Mouse (Mus musculus) CH12.LX (cell line): ENCODE measurements around the gene Gm45623. TPM values are rescaled to one million over a fixed set of nuclear protein-coding genes. Genes with fewer than 3 reads are reported as not detected.

Source experiments
- DNase-seq: peaks from one replicate; pipeline ENCODE4 v3.0.0-alpha.2; 2013; ENCODE audit errors: extremely low read depth
- H3K27ac ChIP-seq: 2 replicates; pipeline ENCODE4 v1.5.1; 2012; ENCODE audit warnings: low read depth, mild to moderate bottlenecking, control low read depth, moderate library complexity; ENCODE audit not compliant: insufficient read depth
- H3K27me3 ChIP-seq: replicated peaks from 2 replicates; pipeline ENCODE3; 2012; ENCODE audit warnings: inconsistent platforms
- H3K36me3 ChIP-seq, 2 experiments: replicated peaks in 1 of 2; 2 replicates each; pipeline versions ENCODE3 to v1.6.1; 2012; ENCODE audit warnings: inconsistent platforms in 1 of 2, low read length in 1 of 2, mild to moderate bottlenecking in 1 of 2, mixed read lengths in 1 of 2, moderate library complexity in 1 of 2; ENCODE audit not compliant: control insufficient read depth in 1 of 2, insufficient read depth in 1 of 2
- H3K4me1 ChIP-seq, 2 experiments: 2 replicates each; pipeline ENCODE4 v1.6.1; 2012; ENCODE audit warnings: inconsistent platforms in 1 of 2, moderate library complexity in 1 of 2; ENCODE audit not compliant: insufficient read depth in 2 of 2, control insufficient read depth in 1 of 2
- H3K4me2 ChIP-seq: 2 replicates; pipeline ENCODE4 v1.6.1; 2012; ENCODE audit warnings: low read depth, mild to moderate bottlenecking, control low read depth; ENCODE audit not compliant: poor library complexity, insufficient read depth, severe bottlenecking
- H3K4me3 ChIP-seq, 3 experiments: fragments of 150-350 bp in 1 of 3; sonication (generic) in 1 of 3; replicated peaks in 1 of 3; 2 replicates each; pipeline versions ENCODE3 to v1.5.1; 2011 to 2012; ENCODE audit warnings: low read depth in 2 of 3, low read length in 2 of 3, mild to moderate bottlenecking in 2 of 3, moderate library complexity in 2 of 3, control low read depth in 1 of 3, improper control_type of control experiment in 1 of 3, inconsistent platforms in 1 of 3, mixed read lengths in 1 of 3; ENCODE audit not compliant: poor library complexity in 1 of 3
- H3K79me2 ChIP-seq: replicated peaks from 2 replicates; pipeline ENCODE4 v1.6.1; 2012; ENCODE audit warnings: mild to moderate bottlenecking, moderate library complexity; ENCODE audit not compliant: control insufficient read depth, poor library complexity, insufficient read depth, severe bottlenecking; ENCODE audit errors: extremely low read depth
- H3K9ac ChIP-seq: 2 replicates; pipeline ENCODE4 v1.6.1; 2012; ENCODE audit warnings: low read depth, mild to moderate bottlenecking, control low read depth, moderate library complexity; ENCODE audit not compliant: insufficient read depth
- H3K9me3 ChIP-seq: replicated peaks from 2 replicates; pipeline ENCODE3; 2012; ENCODE audit warnings: low read length, inconsistent platforms, mixed read lengths
- BHLHE40 ChIP-seq: IDR thresholded peaks from 2 replicates; pipeline ENCODE4 v1.6.1; 2011; ENCODE audit warnings: mild to moderate bottlenecking, low read depth, low read length, improper control_type of control experiment
- CHD1 ChIP-seq: IDR thresholded peaks from 2 replicates; pipeline ENCODE4 v1.6.1; 2012; ENCODE audit warnings: low read depth, low read length, improper control_type of control experiment, inconsistent platforms
- E2F4 ChIP-seq: IDR thresholded peaks from 2 replicates; pipeline ENCODE4 v1.6.1; 2011; ENCODE audit warnings: low read depth, low read length, improper control_type of control experiment; ENCODE audit not compliant: insufficient replicate concordance
- ELF1 ChIP-seq: IDR thresholded peaks from 2 replicates; pipeline ENCODE4 v1.6.1; 2014; ENCODE audit warnings: low read depth, mild to moderate bottlenecking, inconsistent platforms, low read length, improper control_type of control experiment
- GABPA ChIP-seq: IDR thresholded peaks from 2 replicates; pipeline ENCODE4 v1.6.1; 2012; ENCODE audit warnings: low read depth, low read length, improper control_type of control experiment, inconsistent platforms; ENCODE audit not compliant: insufficient replicate concordance
- JUND ChIP-seq: conservative IDR thresholded peaks from 2 replicates; pipeline ENCODE4 v1.6.1; 2011; ENCODE audit warnings: low read depth, low read length, improper control_type of control experiment
- KAT2A ChIP-seq: IDR thresholded peaks from 2 replicates; pipeline ENCODE4 v1.6.1; 2012; ENCODE audit warnings: low read length, improper control_type of control experiment, inconsistent platforms; ENCODE audit not compliant: insufficient replicate concordance
- MAFK ChIP-seq: IDR thresholded peaks from 2 replicates; pipeline ENCODE4 v1.6.1; 2011; ENCODE audit warnings: low read length, improper control_type of control experiment; ENCODE audit not compliant: insufficient replicate concordance
- MAZ ChIP-seq: IDR thresholded peaks from 2 replicates; pipeline ENCODE4 v1.6.1; 2012; ENCODE audit warnings: low read depth, mild to moderate bottlenecking, inconsistent platforms, low read length, improper control_type of control experiment, moderate library complexity
- MEF2A ChIP-seq: IDR thresholded peaks from 2 replicates; pipeline ENCODE4 v1.6.1; 2014; ENCODE audit warnings: low read depth, mild to moderate bottlenecking, inconsistent platforms, low read length, improper control_type of control experiment, borderline replicate concordance
- NELFE ChIP-seq: IDR thresholded peaks from 2 replicates; pipeline ENCODE4 v1.6.1; 2011; ENCODE audit warnings: low read depth, low read length, improper control_type of control experiment
- POLR2A ChIP-seq: IDR thresholded peaks from 2 replicates; pipeline ENCODE4 v1.6.1; 2011; ENCODE audit warnings: low read depth, mild to moderate bottlenecking, improper control_type of control experiment, low read length
- POLR2AphosphoS2 ChIP-seq: IDR thresholded peaks from 2 replicates; pipeline ENCODE4 v1.6.1; 2011; ENCODE audit warnings: low read depth, low read length, improper control_type of control experiment
- SMC3 ChIP-seq: IDR thresholded peaks from 2 replicates; pipeline ENCODE4 v1.6.1; 2011; ENCODE audit warnings: low read depth, low read length, improper control_type of control experiment
- ZNF384 ChIP-seq: IDR thresholded peaks from 2 replicates; pipeline ENCODE4 v1.6.1; 2012; ENCODE audit warnings: low read depth, low read length, improper control_type of control experiment, inconsistent platforms
- dilution Hi-C: fragments of 300-500 bp; cut with MboI; formaldehyde crosslinking; loops from 2 replicates; pipeline ENCODE4 v1.14.3; 2020; ENCODE audit warnings: low sequenced_read_pairs; ENCODE audit not compliant: extremely low pct_unique_long_range_greater_than_20kb, extremely low pct_ligation_motif_present
- in situ Hi-C: fragments of 300-500 bp; cut with MboI; formaldehyde crosslinking; loops from 3 replicates; pipeline ENCODE4 v1.14.3; 2019; ENCODE audit warnings: low sequenced_read_pairs, low pct_ligation_motif_present, low pct_unique_long_range_greater_than_20kb, mixed read lengths
- polyA plus RNA-seq: library from polyadenylated mRNA; unstranded; fragments of >175 nt; gene quantifications from 2 replicates; pipeline ENCODE4 v1.2.1, GENCODE M21; 2012; ENCODE audit warnings: low read depth; ENCODE audit not compliant: insufficient read length
- total RNA-seq, 2 experiments: library from RNA; depleted of rRNA; stranded (reverse); fragments of 300-350 nt in 1 of 2; fragments of >200 nt in 1 of 2; gene quantifications; 2 replicates each; pipeline ENCODE4 v1.2.3; 2012 to 2014

Gm45623 gene
- total and polyA plus RNA-seq, 3 experiments = not detected

DNA sequence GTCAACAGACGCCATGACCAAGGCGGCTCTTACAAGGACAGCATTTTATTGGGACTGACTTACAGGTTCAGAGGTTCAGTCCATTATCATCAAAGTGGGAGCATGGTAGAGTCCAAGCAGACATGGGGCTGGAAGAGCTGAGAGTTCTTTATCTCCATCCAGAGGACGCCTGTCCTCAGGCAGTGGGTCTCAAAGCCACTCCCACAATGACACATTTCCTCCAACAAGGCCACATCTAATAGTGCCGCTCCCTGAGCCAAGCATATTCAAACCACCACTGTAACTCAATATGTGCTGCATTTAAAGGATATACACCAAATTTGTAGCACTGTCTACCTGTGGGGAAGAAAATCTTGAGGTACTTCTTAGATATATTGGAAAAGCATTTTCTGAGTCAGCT lies 19.0 kb downstream of the Gm45623 start:
- H3K36me3 ChIP-seq = peaks cover 44 to 84% of the 10 kb centered on the region in 2 experiments
- dilution Hi-C loops (no loop called here), in situ Hi-C loops (no loop called here)
- DNase-seq = no peak
- no peak overlapping the region for H3K4me3 ChIP-seq
- H3K4me2 ChIP-seq = no peak overlapping the region
- H3K27me3 ChIP-seq = no peaks in the 10 kb centered on the region
- H3K9me3 ChIP-seq = no peaks in the 10 kb centered on the region
- H3K79me2 ChIP-seq = no peaks in the 10 kb centered on the region
- H3K4me1 ChIP-seq = no peaks in the 10 kb centered on the region
- TF ChIP-seq POLR2AphosphoS2 (no peak), GABPA (no peak), MAFK (no peak), ELF1 (no peak), CHD1 (no peak), KAT2A (no peak)
- H3K9ac ChIP-seq = no peak overlapping the region
- no peak overlapping the region for H3K27ac ChIP-seq

DNA sequence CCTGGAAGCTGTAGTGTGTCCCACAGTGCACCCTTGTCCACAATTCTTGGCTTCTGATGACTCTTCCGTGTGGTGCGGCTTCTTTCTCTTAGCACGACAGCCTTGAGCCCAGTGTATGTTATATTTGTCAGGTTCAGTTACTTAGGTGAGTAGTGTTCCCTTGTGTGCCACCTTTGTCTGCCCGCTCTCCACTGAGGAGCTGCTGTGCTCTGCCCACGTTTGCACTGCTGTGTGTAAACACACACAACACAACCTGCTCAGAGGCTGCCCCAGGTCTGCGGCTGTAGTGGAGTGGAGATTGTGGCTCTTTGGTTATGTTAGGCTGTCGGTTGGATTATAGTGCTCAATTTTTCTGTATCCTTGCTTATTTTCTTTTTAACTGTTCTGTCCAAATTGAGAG lies 24.6 kb downstream of the Gm45623 start:
- Histone ChIP-seq H3K4me2 (no peak overlapping the region), H3K79me2 (peaks cover 4% of the 10 kb centered on the region; the same call in 1 of the 2 replicates), H3K9me3 (no peaks in the 10 kb centered on the region), H3K27me3 (no peaks in the 10 kb centered on the region), H3K36me3 (peaks cover 63 to 90% of the 10 kb centered on the region in 2 experiments), H3K4me3 (no peak overlapping the region), H3K4me1 (no peaks in the 10 kb centered on the region), H3K9ac (no peak overlapping the region), H3K27ac (no peak overlapping the region)
- no peak for DNase-seq
- in situ Hi-C loops (no loop called here), dilution Hi-C loops (no loop called here)
- TF ChIP-seq MAZ = no peak
- no peak for TF ChIP-seq POLR2A
- TF ChIP-seq KAT2A = no peak
- no peak for TF ChIP-seq E2F4
- TF ChIP-seq JUND = no peak
- TF ChIP-seq SMC3 = no peak
- TF ChIP-seq MAFK = no peak
- TF ChIP-seq MEF2A = no peak
- no peak for TF ChIP-seq ZNF384
- TF ChIP-seq BHLHE40 = no peak
- no peak for TF ChIP-seq NELFE

DNA sequence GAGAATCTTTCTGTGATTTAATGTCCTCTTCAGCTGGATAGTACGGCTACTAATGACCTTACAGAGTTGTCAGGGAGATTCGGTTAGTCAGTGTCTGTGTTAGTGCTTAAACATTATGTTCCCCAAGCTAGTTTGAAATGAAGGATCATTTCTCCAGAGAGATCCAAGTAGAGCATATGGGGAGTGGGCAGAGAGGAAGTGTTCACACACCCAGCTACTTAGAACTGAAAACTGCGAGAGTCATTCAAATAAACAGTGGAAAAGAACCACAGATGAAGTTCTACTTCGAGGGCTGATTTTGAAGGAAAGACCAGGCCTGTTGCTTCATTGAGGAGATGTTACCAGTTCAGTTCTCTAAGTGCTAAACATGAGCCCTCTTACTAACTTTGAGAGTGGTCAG lies 27.1 kb downstream of the Gm45623 start:
- no peak overlapping the region for H3K9ac ChIP-seq
- no peak overlapping the region for H3K27ac ChIP-seq
- H3K4me1 ChIP-seq = no peaks in the 10 kb centered on the region
- no peak overlapping the region for H3K4me2 ChIP-seq
- no peaks in the 10 kb centered on the region for H3K27me3 ChIP-seq
- peaks cover 9% of the 10 kb centered on the region; the same call in 1 of the 2 replicates for H3K79me2 ChIP-seq
- peaks cover 55 to 84% of the 10 kb centered on the region in 2 experiments for H3K36me3 ChIP-seq
- no peak overlapping the region for H3K4me3 ChIP-seq
- no peak for TF ChIP-seq E2F4
- dilution Hi-C loops = no loop called here
- DNase-seq = no peak
- in situ Hi-C loops = no loop called here
- no peaks in the 10 kb centered on the region for H3K9me3 ChIP-seq
